Mouse (Mus musculus): ENCODE measurements at regions not wholly inside any gene's neighbourhood (a gene's known extent, or its start where the extent isn't known, plus 50 kb on each side); places are given as distances from the start of the nearest gene placed in this dataset.

- TF ChIP-seq CTCF (IDR thresholded peaks at IDR 0.05; ENCODE audit: borderline replicate concordance, extremely low read depth, insufficient read depth, insufficient read length) (no peak), POLR2A (IDR thresholded peaks at IDR 0.05; ENCODE audit: borderline replicate concordance, extremely low read depth, insufficient read depth, insufficient read length, poor library complexity, severe bottlenecking) (no peak)
These were observed 70.2 kb downstream of the Rplp1 start for GRCm38 (mm10) chr9:61844141-61844540.

Measured in brain, embryonic 14.5 days (tissue).